9 mouse cellular contexts compared by ENCODE assay signal in the genomic region with DNA sequence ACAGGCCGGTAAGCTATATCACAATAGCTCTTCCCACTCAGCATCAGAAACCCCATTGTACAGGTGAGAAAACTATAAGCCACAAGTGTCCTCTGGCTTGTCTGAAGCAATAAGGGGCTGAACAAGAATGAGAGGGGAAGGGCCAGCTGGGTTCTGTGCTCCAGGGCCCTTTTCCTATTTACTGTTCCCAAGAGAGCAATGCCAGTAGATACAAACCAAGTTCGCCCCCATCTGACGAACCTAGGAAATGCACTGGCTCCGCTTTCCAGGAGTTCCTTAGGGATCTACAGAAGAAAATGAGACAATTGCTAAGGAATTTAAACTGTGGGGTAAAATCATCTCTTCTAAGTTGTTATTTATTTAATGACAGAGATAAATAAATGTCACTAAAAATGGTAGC. TPM values are rescaled to one million over a fixed set of nuclear protein-coding genes. Genes with fewer than 3 reads are reported as not detected.
DNase-seq lines count a peak whose midpoint lies in the region; ATAC-seq and TF ChIP-seq lines count a peak whose summit lies in the region.
"Had no signal": no experiment of that assay in that cellular context is flagged by ENCODE, and none has a peak within 500 bp of the region (broad histone marks: within the 10 kb centered on the region; RNA-seq: fewer than 3 reads in every experiment).

No protein-coding gene starts in this region.

- no peak for ATAC-seq in heart, embryonic 12.5 days (ENCODE audit: insufficient number of reproducible peaks, low FRiP score)
- 0 out of 2 replicates have a peak, but pooled peaks have one; percentile 24 for ATAC-seq in kidney, embryonic 14.5 days (ENCODE audit: low FRiP score, low TSS enrichment)

- H3K79me2 ChIP-seq in heart, adult 2 months (replicated peaks; ENCODE audit: control insufficient read depth, insufficient read depth, low read length) = no peaks in the 10 kb centered on the region

- peak; percentile 91 for TF ChIP-seq CTCF in heart, adult 2 months (IDR thresholded peaks at IDR 0.05)

- no peak for TF ChIP-seq EP300 in heart, adult 2 months (IDR thresholded peaks at IDR 0.05; ENCODE audit: insufficient read depth, low read depth, low read length)

- H3K9ac ChIP-seq in heart, adult 2 months (ENCODE audit: low read depth, low read length) = no peak overlapping the region
- H3K9ac ChIP-seq in heart, embryonic 12.5 days = no peak overlapping the region
- H3K9ac ChIP-seq in kidney, embryonic 14.5 days (ENCODE audit: low read depth, low read length) = no peak overlapping the region
- H3K9ac ChIP-seq: liver, embryonic 15.5 days had no signal

- DNase-seq in heart, adult 2 months = peak; percentile 58 to 83
- peak; percentile 73 for DNase-seq in adrenal gland, adult 2 months
- peak; percentile 32 to 89 for DNase-seq in frontal cortex, adult 2 months (ENCODE audit: extremely low spot score in 1 of 2, low spot score in 1 of 2)
- peak; percentile 57 for DNase-seq in left cerebral cortex, postnatal 4 days
- peak; percentile 71 for DNase-seq in right cerebral cortex, postnatal 14 days
- DNase-seq in spleen, postnatal 14 days (ENCODE audit: low spot score in 2 of 2) = no peak

- H3K27me3 ChIP-seq in heart, adult 2 months (ENCODE audit: control insufficient read depth, insufficient read depth, low read length) = no peaks in the 10 kb centered on the region
- H3K27me3 ChIP-seq in heart, embryonic 12.5 days (replicated peaks) = peaks cover 12% of the 10 kb centered on the region
- no peaks in the 10 kb centered on the region for H3K27me3 ChIP-seq in kidney, embryonic 14.5 days (ENCODE audit: control insufficient read depth, insufficient read depth, low read length)
- H3K27me3 ChIP-seq: liver, embryonic 15.5 days had no signal

- WGBS in heart, adult 2 months = 27% methylated on average over 4 of the region's 4 CpGs
- 37% methylated on average over 4 of the region's 4 CpGs for WGBS in heart, embryonic 12.5 days
- 33% methylated on average over 4 of the region's 4 CpGs for WGBS in kidney, embryonic 14.5 days

- H3K4me1 ChIP-seq in heart, adult 2 months (ENCODE audit: control insufficient read depth, insufficient read depth, low read length) = no peaks in the 10 kb centered on the region
- no peaks in the 10 kb centered on the region for H3K4me1 ChIP-seq in heart, embryonic 12.5 days (replicated peaks)
- no peaks in the 10 kb centered on the region for H3K4me1 ChIP-seq in kidney, embryonic 14.5 days (ENCODE audit: control insufficient read depth, insufficient read depth, low read length)
- H3K4me1 ChIP-seq: liver, embryonic 15.5 days had no signal

- TF ChIP-seq POLR2A in heart, adult 2 months (IDR thresholded peaks at IDR 0.05; ENCODE audit: insufficient read depth, low read depth, low read length) = no peak

- intact Hi-C loops in heart, adult 2 months (cut with DNase I) = loop anchor here (1.0 to 10.0 kb wide), 2 partner anchors 93 to 232 kb away; a partner anchor contains a TSS
- intact Hi-C loops in left cerebral cortex, postnatal 4 days (cut with DNase I) = loop anchor here (10.0 kb wide), 2 partner anchors 93 to 233 kb away; a partner anchor contains a TSS

- no peaks in the 10 kb centered on the region for H3K9me3 ChIP-seq in heart, embryonic 12.5 days (replicated peaks)
- H3K9me3 ChIP-seq in kidney, embryonic 14.5 days (ENCODE audit: control insufficient read depth, low read length) = no peaks in the 10 kb centered on the region
- H3K9me3 ChIP-seq: liver, embryonic 15.5 days had no signal

- no peak overlapping the region for H3K4me3 ChIP-seq in heart, adult 2 months
- H3K4me3 ChIP-seq in heart, embryonic 12.5 days = no peak overlapping the region
- no peak overlapping the region for H3K4me3 ChIP-seq in kidney, embryonic 14.5 days (ENCODE audit: low read length)
- H3K4me3 ChIP-seq: liver, embryonic 15.5 days had no signal

- H3K36me3 ChIP-seq in heart, adult 2 months (ENCODE audit: control insufficient read depth, insufficient read depth, low read length) = no peaks in the 10 kb centered on the region
- H3K36me3 ChIP-seq in heart, embryonic 12.5 days = no peaks in the 10 kb centered on the region
- H3K36me3 ChIP-seq in kidney, embryonic 14.5 days (ENCODE audit: control insufficient read depth, insufficient read depth, low read length) = no peaks in the 10 kb centered on the region
- H3K36me3 ChIP-seq: liver, embryonic 15.5 days had no signal

- H3K27ac ChIP-seq in heart, adult 2 months = no peak overlapping the region
- no peak overlapping the region for H3K27ac ChIP-seq in heart, embryonic 12.5 days (ENCODE audit: poor library complexity, severe bottlenecking)
- H3K27ac ChIP-seq in kidney, embryonic 14.5 days (ENCODE audit: low read depth, low read length) = no peak overlapping the region
- H3K27ac ChIP-seq: liver, embryonic 15.5 days had no signal

- H3K4me2 ChIP-seq in heart, embryonic 12.5 days = no peak overlapping the region
- H3K4me2 ChIP-seq in kidney, embryonic 14.5 days (replicated peaks; ENCODE audit: low read depth, low read length) = no peak overlapping the region
- H3K4me2 ChIP-seq: liver, embryonic 15.5 days had no signal

RNA-seq across cellular contexts. Expression of a gene that starts 38.2 kb away (rescaled TPM):
- total RNA-seq in heart, adult 2 months (2021) = 100 to 1,000 TPM; 320 to 321 TPM
- 188 and 224 TPM in 2 replicates for polyA plus RNA-seq in heart, adult 2 months (2012; rRNA removed)
- 380 and 383 TPM in 2 replicates for polyA plus RNA-seq in heart, embryonic 12.5 days (2016; fragmentation: Nextera tagmentation; extraction: Ambion mirVana)
- 100 to 1,000 TPM; 179 to 202 TPM for total RNA-seq in adrenal gland, adult 2 months (2021)
- polyA plus RNA-seq in adrenal gland, adult 2 months (2012; rRNA removed) = 1,620 and 2,789 TPM in 2 replicates
- 336 and 393 TPM in 2 replicates for polyA plus RNA-seq in frontal cortex, adult 2 months (2012; rRNA removed)
- polyA plus RNA-seq in kidney, embryonic 14.5 days (2014; fragmentation: Nextera tagmentation; extraction: Ambion mirVana) = 277 and 453 TPM in 2 replicates
- 100 to 1,000 TPM; 178 to 184 TPM for total RNA-seq in left cerebral cortex, postnatal 4 days (2021)

Comparison
In these comparisons a context has a peak if more than half of its experiments do, and no peak if none do; other contexts are left out.
1. DNase-seq: peak in heart, adult 2 months (2 of 2), adrenal gland, adult 2 months (single experiment), frontal cortex, adult 2 months (2 of 2), left cerebral cortex, postnatal 4 days (single experiment) and right cerebral cortex, postnatal 14 days (single experiment); none in spleen, postnatal 14 days (0 of 2).